Mouse (Mus musculus) brain, adult 2 months (tissue): ENCODE measurements at regions not wholly inside any gene's neighbourhood (a gene's known extent, or its start where the extent isn't known, plus 50 kb on each side); places are given as distances from the start of the nearest gene placed in this dataset.
A peak's percentile ranks its signal among the peaks of the same experiment; 100 is the strongest.
"Not testable (repeated sequence)": the region's sequence is repeated elsewhere in the genome, so short reads cannot be mapped to it uniquely, and the experiment has no call there.

ENCODE experiments used
- DNase-seq: peaks from one replicate; pipeline ENCODE4 v3.0.0; 2011; ENCODE audit warnings: low read depth, low spot score

DNA sequence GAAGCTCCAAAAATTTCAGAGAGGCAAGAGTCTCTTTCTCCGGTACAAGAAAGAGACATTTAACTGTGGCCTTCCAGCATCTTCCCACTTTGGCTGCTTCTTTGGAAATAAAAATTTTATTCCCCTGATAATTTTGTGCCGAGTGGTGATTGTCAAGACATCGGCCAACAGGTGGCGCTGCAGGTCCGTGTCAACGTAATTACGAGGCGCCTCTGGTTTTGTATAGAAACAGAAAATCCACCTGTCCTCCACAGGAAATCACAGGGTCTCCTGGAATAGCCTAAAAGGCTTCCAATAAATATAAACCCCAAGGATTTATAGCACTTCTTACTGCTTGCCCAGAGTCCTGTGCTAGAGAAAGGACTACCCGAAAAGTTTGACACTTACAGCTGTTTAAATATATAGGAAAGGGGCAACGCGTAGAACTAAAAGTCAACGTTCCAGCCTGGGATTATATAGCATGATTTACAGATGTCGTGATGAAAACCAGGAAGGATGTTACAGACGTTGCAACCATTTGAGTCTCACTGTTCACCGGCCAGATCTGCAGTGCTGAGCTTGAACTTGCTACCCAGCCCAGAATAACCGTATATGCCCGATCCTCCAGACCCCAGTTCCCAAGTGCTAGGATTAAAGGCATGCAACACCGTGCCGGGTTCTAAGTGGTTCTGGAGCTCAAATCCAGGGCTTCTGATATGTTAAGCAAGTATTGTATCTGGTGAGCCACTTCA, 251.3 kb upstream of the Tgfbr2 start:
- DNase-seq = peak; percentile 76

- DNase-seq = not testable (repeated sequence)
Observed at GRCm38 (mm10) chr9:116425400-116425799, 250.2 kb upstream of the Tgfbr2 start.

GRCm38 (mm10) chr9:116415021-116415420, 239.9 kb upstream of the Tgfbr2 start:
- DNase-seq = no peak

- no peak for DNase-seq
Observed at GRCm38 (mm10) chr9:116411067-116411466, 235.9 kb upstream of the Tgfbr2 start.

- DNase-seq = no peak
Observed at GRCm38 (mm10) chr9:116410461-116410860, 235.3 kb upstream of the Tgfbr2 start.

DNA sequence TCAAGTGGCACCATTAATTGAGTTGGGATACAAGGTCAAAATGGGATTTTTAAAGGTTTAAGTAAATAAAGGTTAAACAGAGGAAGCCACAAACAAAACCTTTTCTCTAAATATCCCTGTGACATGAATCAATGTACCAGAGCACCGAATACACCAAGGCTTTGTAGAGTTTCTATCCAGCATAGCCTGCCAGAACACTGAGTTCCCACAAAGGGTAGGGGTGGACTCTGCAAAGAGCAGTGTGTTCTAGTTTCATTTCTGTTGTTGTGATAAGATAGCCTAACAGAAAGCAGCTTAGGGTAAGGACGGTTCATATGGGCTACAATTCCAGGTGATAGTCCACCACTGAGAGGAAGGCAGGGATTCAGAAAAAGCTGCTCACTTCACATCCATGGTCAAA, 233.0 kb upstream of the Tgfbr2 start:
- no peak for DNase-seq

- no peak for DNase-seq
Observed at GRCm38 (mm10) chr9:116405051-116405450, 229.9 kb upstream of the Tgfbr2 start.

- DNase-seq = no peak
Observed at GRCm38 (mm10) chr9:116401821-116402220, 226.7 kb upstream of the Tgfbr2 start.

GRCm38 (mm10) chr9:116400270-116400669, 225.1 kb upstream of the Tgfbr2 start:
- DNase-seq = no peak

DNA sequence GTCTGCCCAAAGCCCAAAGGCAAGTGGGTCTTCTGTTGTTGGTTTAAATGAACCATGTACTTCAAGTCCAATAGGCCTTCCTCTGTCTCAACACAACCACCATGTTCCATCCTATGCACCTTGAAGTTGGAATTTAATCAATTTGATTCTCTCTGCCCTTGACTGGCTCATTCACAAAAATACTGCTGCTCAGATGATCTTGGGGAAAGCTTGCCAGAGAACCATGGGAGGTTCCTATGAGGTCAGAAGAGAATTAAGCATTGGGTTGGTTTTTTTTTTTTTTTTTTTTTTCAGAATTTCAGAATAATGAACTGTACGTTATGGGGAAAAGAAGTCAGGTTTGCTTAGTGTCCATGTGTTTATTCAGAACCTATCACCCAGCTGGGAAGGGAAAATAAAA, 224.1 kb upstream of the Tgfbr2 start:
- DNase-seq = no peak

GRCm38 (mm10) chr9:116392258-116392657, 217.1 kb upstream of the Tgfbr2 start:
- no peak for DNase-seq

- DNase-seq = no peak
Observed at GRCm38 (mm10) chr9:116389781-116390180, 214.6 kb upstream of the Tgfbr2 start.

DNA sequence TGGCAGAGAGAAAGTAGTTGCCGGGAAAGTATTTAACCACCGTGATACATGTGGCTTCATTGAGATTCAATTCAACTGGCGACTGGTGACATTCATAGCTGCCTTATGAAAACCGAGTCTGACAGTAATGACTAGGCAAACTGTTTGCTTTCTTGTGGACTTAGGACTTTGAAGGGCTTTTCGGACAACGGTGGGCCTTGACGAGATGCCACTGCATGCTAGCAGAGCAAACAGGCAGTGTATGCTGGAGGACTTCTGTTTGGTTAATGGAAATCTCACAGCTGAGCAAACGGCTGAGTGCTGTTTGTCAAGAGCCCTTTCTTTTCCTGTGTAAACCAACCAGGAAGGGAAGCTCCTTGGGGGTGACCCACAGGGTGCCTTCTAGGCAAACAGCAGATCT, 213.7 kb upstream of the Tgfbr2 start:
- no peak for DNase-seq

GRCm38 (mm10) chr9:116388025-116388424, 212.9 kb upstream of the Tgfbr2 start:
- no peak for DNase-seq

DNA sequence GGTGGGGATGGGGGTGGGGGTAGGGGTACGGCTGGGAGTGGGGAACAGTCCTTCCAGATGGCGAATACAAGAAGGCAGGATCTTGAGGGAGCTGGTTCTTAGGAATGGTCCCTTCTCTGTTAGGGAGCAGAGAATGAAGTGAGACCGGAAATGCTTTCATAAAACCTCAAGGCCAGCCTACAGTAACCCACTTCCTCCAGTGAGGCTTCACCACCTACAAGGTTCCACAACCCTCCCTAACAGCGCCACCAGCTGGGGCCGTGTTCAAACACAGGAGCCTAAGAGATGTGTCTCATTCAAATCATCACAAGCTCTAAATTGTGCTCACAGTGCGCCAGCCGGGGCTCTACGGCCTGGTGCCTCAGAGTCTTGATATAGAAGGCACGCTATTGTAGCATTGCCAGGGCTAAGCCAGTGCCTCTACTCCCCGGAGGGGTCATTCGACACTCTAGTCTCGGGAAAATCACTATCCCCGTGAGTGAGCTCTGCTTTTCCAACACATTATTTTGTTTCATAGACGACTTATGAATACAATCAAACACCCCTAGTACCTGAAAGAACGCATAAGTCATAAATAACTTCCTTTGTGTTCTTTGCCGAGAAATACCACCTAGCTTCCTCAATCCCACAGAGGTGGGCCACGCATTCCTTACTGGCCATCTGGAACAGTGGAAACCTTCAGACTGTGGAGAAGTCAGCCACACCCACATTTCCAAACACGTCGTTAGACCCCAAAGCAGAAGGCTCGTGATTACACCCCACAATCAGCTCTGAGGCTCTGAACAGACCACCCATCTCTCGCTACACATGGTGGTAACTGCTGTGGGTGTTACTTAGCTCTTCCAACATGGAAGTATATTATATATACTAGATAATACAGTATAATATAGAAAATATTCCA, 209.3 kb upstream of the Tgfbr2 start:
- DNase-seq = peak; percentile 74

DNA sequence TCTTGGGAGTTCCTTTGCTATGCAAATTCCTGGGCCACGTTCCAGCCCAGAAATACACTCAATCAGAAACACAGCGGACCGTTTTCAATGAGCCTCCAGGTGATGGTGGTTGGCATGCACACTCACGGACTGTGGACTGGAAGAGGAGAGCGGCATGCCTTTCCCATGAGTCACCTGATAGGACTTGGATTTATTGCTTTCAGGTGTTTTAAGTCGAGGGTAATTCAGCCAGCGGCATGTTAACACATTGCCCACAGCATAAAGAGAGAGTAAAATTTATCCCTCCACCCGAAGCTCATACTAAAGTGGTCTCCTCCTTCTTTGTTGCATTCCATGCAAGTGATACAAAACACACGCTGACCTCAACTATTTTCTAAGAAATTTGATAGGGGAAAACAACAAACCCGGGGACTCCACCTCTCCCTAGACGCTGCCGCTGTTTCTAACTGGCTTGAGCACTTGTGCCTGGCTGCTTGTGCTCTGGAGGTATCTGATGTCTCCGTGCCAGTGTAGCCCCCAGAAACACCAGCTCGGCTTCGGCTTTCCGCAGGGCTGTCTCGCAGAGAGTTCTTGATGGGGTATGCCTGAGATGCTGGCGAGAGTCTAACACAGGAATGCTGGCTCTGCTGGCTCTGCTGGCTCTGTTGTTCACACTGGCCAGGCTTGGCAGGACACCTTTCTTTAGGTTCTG, 208.4 kb upstream of the Tgfbr2 start:
- DNase-seq = no peak

- DNase-seq = no peak
Observed at GRCm38 (mm10) chr9:116377706-116378105, 202.5 kb upstream of the Tgfbr2 start.

DNA sequence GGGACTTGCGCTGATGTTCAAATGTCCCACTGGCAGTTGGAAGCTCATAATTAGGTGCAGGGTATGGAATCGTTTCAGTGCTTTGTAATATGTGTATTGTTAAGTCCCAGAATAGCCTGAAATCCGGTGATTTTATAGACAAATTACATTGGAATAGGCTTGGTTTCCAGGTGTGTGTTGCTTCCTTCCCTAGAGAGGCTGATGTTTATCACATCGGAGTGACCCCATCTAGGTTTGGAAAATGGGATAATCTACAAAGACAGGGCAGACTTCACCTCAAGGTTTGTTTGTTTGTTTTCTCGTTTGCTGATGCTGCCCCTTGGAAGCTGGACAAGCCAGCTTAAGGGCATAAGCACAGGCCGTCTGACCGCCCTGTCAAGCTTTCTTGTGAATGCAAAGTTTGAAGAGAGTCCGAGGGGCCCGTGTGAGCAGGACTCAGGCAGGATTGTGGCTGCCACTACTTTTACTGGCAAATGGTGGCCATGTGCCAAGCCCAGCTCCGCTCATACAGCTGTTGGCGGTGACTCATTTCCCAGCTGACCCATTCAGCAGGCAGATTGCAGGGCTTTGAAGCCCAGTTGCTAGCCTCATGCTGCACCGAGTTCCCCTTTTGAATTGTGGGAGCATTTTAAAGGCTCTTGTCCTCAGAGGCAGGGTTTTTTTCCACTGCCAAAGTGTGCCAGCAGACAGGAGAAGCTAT, 200.6 kb upstream of the Tgfbr2 start:
- peak; percentile 86 for DNase-seq

DNA sequence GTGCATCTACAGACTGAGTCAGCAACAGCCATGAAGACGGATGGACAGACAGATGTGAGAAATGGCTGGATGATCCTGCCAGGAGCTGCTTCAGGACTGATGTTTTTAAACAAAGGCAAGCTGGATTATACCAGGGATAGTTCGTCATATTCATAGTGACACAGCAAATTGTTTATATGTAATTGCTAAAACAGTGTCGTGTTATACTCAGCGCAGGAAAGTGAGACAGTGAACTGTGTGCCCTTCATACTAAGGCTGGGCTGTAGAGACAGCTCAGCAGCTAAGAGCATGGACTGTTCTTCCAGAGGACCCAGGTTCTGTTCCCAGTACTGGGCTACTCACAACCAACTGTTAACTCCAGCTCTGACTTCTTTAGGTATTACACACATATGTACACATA, 199.2 kb upstream of the Tgfbr2 start:
- no peak for DNase-seq

GRCm38 (mm10) chr9:116373396-116373795, 198.2 kb upstream of the Tgfbr2 start:
- DNase-seq = no peak

- DNase-seq = no peak
Observed at GRCm38 (mm10) chr9:116369059-116369718, 194.0 kb upstream of the Tgfbr2 start.
